Mouse (Mus musculus) cortical plate, adult 2 months (tissue): ENCODE results near the gene Erbb4. TPM values are rescaled to one million over a fixed set of nuclear protein-coding genes. Genes with fewer than 3 reads are reported as not detected.

Source experiments
- H3K27ac ChIP-seq: fragments of 200-500 bp; 2 replicates; pipeline ENCODE4 v1.5.1; 2012; ENCODE audit warnings: low read length, control low read depth, inconsistent platforms; ENCODE audit not compliant: insufficient read depth
- H3K4me1 ChIP-seq: fragments of 200-500 bp; 2 replicates; pipeline ENCODE4 v1.6.1; 2011; ENCODE audit warnings: low read length; ENCODE audit not compliant: control insufficient read depth, insufficient read depth
- H3K4me3 ChIP-seq: fragments of 200-500 bp; 2 replicates; pipeline ENCODE4 v1.5.1; 2011; ENCODE audit warnings: mild to moderate bottlenecking, low read length, control low read depth; ENCODE audit not compliant: insufficient read depth
- CTCF ChIP-seq: fragments of 200-500 bp; IDR thresholded peaks from 2 replicates; pipeline ENCODE4 v1.5.1; 2011; ENCODE audit warnings: mild to moderate bottlenecking, control low read depth, low read length; ENCODE audit not compliant: insufficient read depth; ENCODE audit errors: extremely low read depth
- POLR2A ChIP-seq: fragments of 200-500 bp; IDR thresholded peaks from 2 replicates; pipeline ENCODE4 v1.6.1; 2011; ENCODE audit warnings: mild to moderate bottlenecking, low read length, control low read depth; ENCODE audit not compliant: insufficient read depth; ENCODE audit errors: extremely low read depth
- polyA plus RNA-seq: library from polyadenylated mRNA; depleted of rRNA; stranded (reverse); fragments of >200 nt; gene quantifications from 2 replicates; pipeline ENCODE4 v1.2.3, GENCODE M21; 2012

The Erbb4 gene
- polyA plus RNA-seq, 1 experiment: 11.4 TPM

GRCm38 (mm10) chr1:68401204-68401603 lies 706.7 kb downstream of the Erbb4 start:
- TF ChIP-seq CTCF: no peak
- H3K4me3 ChIP-seq: no peak overlapping the region
- no peaks in the 10 kb centered on the region for H3K4me1 ChIP-seq
- no peak overlapping the region for H3K27ac ChIP-seq

- H3K27ac ChIP-seq: no peak overlapping the region
- no peak overlapping the region for H3K4me3 ChIP-seq
- TF ChIP-seq CTCF (no peak), POLR2A (no peak)
- no peaks in the 10 kb centered on the region for H3K4me1 ChIP-seq
These were observed 736.3 kb downstream of the Erbb4 start for GRCm38 (mm10) chr1:68371531-68371930.

- Histone ChIP-seq H3K4me3 (no peak overlapping the region), H3K27ac (no peak overlapping the region), H3K4me1 (no peaks in the 10 kb centered on the region)
- no peak for TF ChIP-seq CTCF
- TF ChIP-seq POLR2A: no peak
These were observed 774.1 kb downstream of the Erbb4 start for GRCm38 (mm10) chr1:68333714-68334113.

- TF ChIP-seq CTCF (no peak), POLR2A (no peak)
- H3K4me1 ChIP-seq: no peaks in the 10 kb centered on the region
- no peak overlapping the region for H3K4me3 ChIP-seq
- H3K27ac ChIP-seq: no peak overlapping the region
These were observed 802.0 kb downstream of the Erbb4 start for GRCm38 (mm10) chr1:68305813-68306212.

- Histone ChIP-seq H3K4me1 (no peaks in the 10 kb centered on the region), H3K4me3 (no peak overlapping the region), H3K27ac (no peak overlapping the region)
- TF ChIP-seq POLR2A: no peak
- no peak for TF ChIP-seq CTCF
These were observed 823.4 kb downstream of the Erbb4 start for GRCm38 (mm10) chr1:68284443-68284842.

- Histone ChIP-seq H3K4me3 (no peak overlapping the region), H3K4me1 (no peaks in the 10 kb centered on the region), H3K27ac (no peak overlapping the region)
These were observed 832.0 kb downstream of the Erbb4 start for GRCm38 (mm10) chr1:68275819-68276218.

GRCm38 (mm10) chr1:68178580-68178979 lies 929.3 kb downstream of the Erbb4 start:
- TF ChIP-seq POLR2A (no peak), CTCF (no peak)
- no peak overlapping the region for H3K27ac ChIP-seq
- H3K4me1 ChIP-seq: no peaks in the 10 kb centered on the region
- no peak overlapping the region for H3K4me3 ChIP-seq

More at GRCm38 (mm10) chr1:68275819-68276218, 832.0 kb downstream of the Erbb4 start:
- TF ChIP-seq CTCF (no peak), POLR2A (no peak)

GRCm38 (mm10) chr1:68155253-68155652 lies 952.6 kb downstream of the Erbb4 start:
- H3K4me3 ChIP-seq: no peak overlapping the region
- H3K4me1 ChIP-seq: no peaks in the 10 kb centered on the region
- no peak overlapping the region for H3K27ac ChIP-seq
- TF ChIP-seq POLR2A (no peak), CTCF (no peak)

GRCm38 (mm10) chr1:68150572-68150971 lies 957.3 kb downstream of the Erbb4 start:
- H3K4me1 ChIP-seq: no peaks in the 10 kb centered on the region
- no peak overlapping the region for H3K27ac ChIP-seq
- TF ChIP-seq CTCF: no peak
- TF ChIP-seq POLR2A: no peak
- H3K4me3 ChIP-seq: no peak overlapping the region

- H3K4me3 ChIP-seq: no peak overlapping the region
- H3K4me1 ChIP-seq: no peaks in the 10 kb centered on the region
- H3K27ac ChIP-seq: no peak overlapping the region
- TF ChIP-seq CTCF (no peak), POLR2A (no peak)
These were observed 965.1 kb downstream of the Erbb4 start for GRCm38 (mm10) chr1:68142562-68143350.

- H3K4me3 ChIP-seq: no peak overlapping the region
- no peak overlapping the region for H3K27ac ChIP-seq
- H3K4me1 ChIP-seq: no peaks in the 10 kb centered on the region
- TF ChIP-seq CTCF (no peak), POLR2A (no peak)
These were observed 972.9 kb downstream of the Erbb4 start for GRCm38 (mm10) chr1:68134943-68135342.
